Mouse (Mus musculus) liver, adult (tissue): Measurements from ENCODE around the gene Ids.
A peak's percentile ranks its signal among the peaks of the same experiment; 100 is the strongest.

ENCODE experiments used
- GATA4 ChIP-seq: IDR thresholded peaks from 2 replicates; pipeline ENCODE4 v1.6.1; 2014; ENCODE audit warnings: mild to moderate bottlenecking, low read length; ENCODE audit not compliant: insufficient replicate concordance

The Ids gene

GRCm38 (mm10) chrX:70364661-70365613 lies at the start of gene Ids:
Ids (minus strand) TSS chrX:70365084.
- TF ChIP-seq GATA4: 0 out of 2 replicates have a peak, but pooled peaks have one; percentile 9

GRCm38 (mm10) chrX:70385962-70386351 lies 21.1 kb upstream of the Ids start:
- TF ChIP-seq GATA4: no peak

- no peak for TF ChIP-seq GATA4
Measured at GRCm38 (mm10) chrX:70385276-70385961, 20.5 kb upstream of the Ids start, which contains the start of gene 1110012L19Rik. 1110012L19Rik (plus strand) TSS chrX:70385877.

GRCm38 (mm10) chrX:70384917-70385275 lies 20.0 kb upstream of the Ids start:
- no peak for TF ChIP-seq GATA4

- TF ChIP-seq GATA4: no peak
Measured at GRCm38 (mm10) chrX:70364202-70364601, 682 bp downstream of the Ids start.

GRCm38 (mm10) chrX:70363446-70363845 lies 1.4 kb downstream of the Ids start:
- TF ChIP-seq GATA4: no peak

GRCm38 (mm10) chrX:70362985-70363384 lies 1.9 kb downstream of the Ids start:
- no peak for TF ChIP-seq GATA4

- TF ChIP-seq GATA4: no peak
Measured at GRCm38 (mm10) chrX:70330202-70330843, 34.6 kb downstream of the Ids start.

GRCm38 (mm10) chrX:70328530-70329143 lies 36.2 kb downstream of the Ids start:
- TF ChIP-seq GATA4: no peak

- TF ChIP-seq GATA4: no peak
Measured at GRCm38 (mm10) chrX:70327656-70328055, 37.2 kb downstream of the Ids start.

GRCm38 (mm10) chrX:70319254-70319653 lies 45.6 kb downstream of the Ids start:
- TF ChIP-seq GATA4: no peak

GRCm38 (mm10) chrX:70314949-70315641 lies 49.8 kb downstream of the Ids start:
- TF ChIP-seq GATA4: no peak
